Mouse (Mus musculus) heart, embryonic 14.5 days (tissue): ENCODE results near the gene Slc11a2. TPM values are rescaled to one million over a fixed set of nuclear protein-coding genes. Genes with fewer than 3 reads are reported as not detected.

Source experiments
- ATAC-seq: fragments of 200-750 bp; cut with Nextera tagmentation; 2 replicates; pipeline ENCODE4 v1.8.0; 2017; ENCODE audit warnings: low read depth, moderate TSS enrichment; ENCODE audit not compliant: insufficient number of reproducible peaks, insufficient read depth, low FRiP score
- H3K27ac ChIP-seq, 2 experiments: fragments of 200-500 bp in 1 of 2; fragments of 300-500 bp in 1 of 2; sonication (generic) in 1 of 2; replicated peaks in 1 of 2; 2 replicates each; pipeline ENCODE4 v1.5.1; 2012 to 2014; ENCODE audit warnings: low read depth in 2 of 2, low read length in 2 of 2, control low read depth in 1 of 2, mild to moderate bottlenecking in 1 of 2, mixed read lengths in 1 of 2; ENCODE audit not compliant: control insufficient read depth in 1 of 2, insufficient read depth in 1 of 2
- H3K27me3 ChIP-seq: fragments of 300-500 bp; sonication (generic); 2 replicates; pipeline ENCODE4 v1.6.1; 2014; ENCODE audit warnings: mild to moderate bottlenecking, low read length, control low read depth; ENCODE audit not compliant: control insufficient read depth, insufficient read depth
- H3K36me3 ChIP-seq: fragments of 300-500 bp; sonication (generic); 2 replicates; pipeline ENCODE4 v1.6.1; 2014; ENCODE audit warnings: mild to moderate bottlenecking, control low read depth, low read length, mixed read lengths; ENCODE audit not compliant: control insufficient read depth, insufficient read depth
- H3K4me1 ChIP-seq, 2 experiments: fragments of 200-500 bp in 1 of 2; fragments of 300-500 bp in 1 of 2; sonication (generic) in 1 of 2; 2 replicates each; pipeline ENCODE4 v1.6.1; 2012 to 2014; ENCODE audit warnings: low read length in 2 of 2, control low read depth in 1 of 2, mixed read lengths in 1 of 2; ENCODE audit not compliant: control insufficient read depth in 2 of 2, insufficient read depth in 2 of 2
- H3K4me2 ChIP-seq: fragments of 300-500 bp; sonication (generic); 2 replicates; pipeline ENCODE4 v1.6.1; 2014; ENCODE audit warnings: mild to moderate bottlenecking, low read length
- H3K4me3 ChIP-seq, 2 experiments: fragments of 200-500 bp in 1 of 2; fragments of 300-500 bp in 1 of 2; sonication (generic) in 1 of 2; 2 replicates each; pipeline ENCODE4 v1.5.1; 2012 to 2014; ENCODE audit warnings: low read length in 2 of 2, mild to moderate bottlenecking in 2 of 2, control low read depth in 1 of 2, low read depth in 1 of 2, moderate library complexity in 1 of 2; ENCODE audit not compliant: control insufficient read depth in 1 of 2, insufficient read depth in 1 of 2
- H3K9ac ChIP-seq: fragments of 300-500 bp; sonication (generic); 2 replicates; pipeline ENCODE4 v1.6.1; 2014; ENCODE audit warnings: mild to moderate bottlenecking, low read length
- H3K9me3 ChIP-seq: fragments of 300-500 bp; sonication (generic); 2 replicates; pipeline ENCODE4 v1.6.1; 2016; ENCODE audit warnings: low read length, control low read depth; ENCODE audit not compliant: control insufficient read depth
- WGBS: fragments of 180-500 bp; shearing (Covaris S2); extraction: QIAGEN DNeasy Blood & Tissue Kit; methylation state at CpG from one replicate; pipeline ENCODE4 v1.1.7; 2014; 5-methylcytosine and 5-hydroxymethylcytosine counted together
- polyA plus RNA-seq: library from polyadenylated mRNA; unstranded; fragments of >200 nt; fragmentation: Nextera tagmentation; extraction: Ambion mirVana; gene quantifications from 2 replicates; pipeline ENCODE4 v1.2.1, GENCODE M21; 2014

Slc11a2 gene
- polyA plus RNA-seq, 1 experiment from 2014 or later, result 12.7 TPM

GRCm38 (mm10) chr15:100451245-100451644 lies 26.4 kb upstream of the Slc11a2 start:
- Histone ChIP-seq H3K27ac (no peak overlapping the region), H3K4me2 (no peak overlapping the region), H3K4me3 (no peak overlapping the region), H3K36me3 (no peaks in the 10 kb centered on the region), H3K9ac (no peak overlapping the region), H3K9me3 (no peaks in the 10 kb centered on the region), H3K27me3 (no peaks in the 10 kb centered on the region), H3K4me1 (no peaks in the 10 kb centered on the region)
- WGBS, result 64% methylated on average over 16 of the region's 16 CpGs
- ATAC-seq, result no peak

DNA sequence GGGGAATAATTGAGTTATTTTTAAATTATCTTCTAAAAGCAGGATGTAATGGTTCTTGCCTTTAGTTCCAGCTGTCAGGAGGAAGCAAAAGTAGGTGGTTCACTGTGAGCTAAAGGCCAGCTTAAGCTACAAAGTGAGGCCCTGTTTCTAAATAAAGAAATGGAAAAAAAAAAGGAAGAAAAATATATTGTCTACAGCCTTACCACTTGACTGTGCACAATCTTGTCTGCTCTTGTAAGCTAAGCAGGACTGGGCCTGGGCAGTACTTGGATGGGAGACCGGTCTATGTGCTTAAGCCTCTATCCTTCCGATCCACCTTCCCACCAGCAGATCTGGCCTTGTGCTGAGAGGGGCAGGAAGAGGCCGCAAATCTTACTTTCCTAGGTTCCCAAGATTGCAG lies 24.6 kb upstream of the Slc11a2 start:
- no peak overlapping the region for H3K27ac ChIP-seq
- H3K27me3 ChIP-seq, result no peaks in the 10 kb centered on the region
- no peaks in the 10 kb centered on the region for H3K4me1 ChIP-seq
- WGBS, result 75% methylated on average over 3 of the region's 3 CpGs
- H3K36me3 ChIP-seq, result no peaks in the 10 kb centered on the region
- ATAC-seq, result no peak
- H3K9ac ChIP-seq, result no peak overlapping the region
- no peak overlapping the region for H3K4me2 ChIP-seq
- H3K4me3 ChIP-seq, result no peak overlapping the region
- H3K9me3 ChIP-seq, result no peaks in the 10 kb centered on the region

DNA sequence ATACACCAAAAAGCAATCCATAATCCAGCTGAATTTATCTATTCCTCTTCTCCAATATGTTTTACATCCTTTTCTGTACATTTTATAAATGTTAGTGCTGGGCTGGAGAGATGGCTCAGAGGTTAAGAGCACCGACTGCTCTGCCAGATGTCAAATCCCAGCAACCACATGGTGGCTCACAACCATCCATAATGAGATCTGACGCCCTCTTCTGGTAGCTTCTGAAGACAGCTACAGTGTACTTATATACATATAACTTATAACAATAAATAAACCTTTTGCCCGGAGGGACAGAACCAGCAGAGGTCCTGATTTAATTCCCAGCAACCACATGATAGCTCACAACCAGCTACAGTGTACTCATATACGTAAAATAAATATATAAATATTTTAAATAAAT lies 23.7 kb upstream of the Slc11a2 start:
- Histone ChIP-seq H3K4me2 (no peak overlapping the region), H3K4me3 (no peak overlapping the region), H3K9me3 (no peaks in the 10 kb centered on the region), H3K9ac (no peak overlapping the region), H3K36me3 (no peaks in the 10 kb centered on the region), H3K27ac (no peak overlapping the region), H3K4me1 (peaks cover 3 to 8% of the 10 kb centered on the region in 2 experiments; a peak in 2 of 4 replicates), H3K27me3 (no peaks in the 10 kb centered on the region)
- ATAC-seq, result no peak
- 74% methylated on average over 4 of the region's 4 CpGs for WGBS

DNA sequence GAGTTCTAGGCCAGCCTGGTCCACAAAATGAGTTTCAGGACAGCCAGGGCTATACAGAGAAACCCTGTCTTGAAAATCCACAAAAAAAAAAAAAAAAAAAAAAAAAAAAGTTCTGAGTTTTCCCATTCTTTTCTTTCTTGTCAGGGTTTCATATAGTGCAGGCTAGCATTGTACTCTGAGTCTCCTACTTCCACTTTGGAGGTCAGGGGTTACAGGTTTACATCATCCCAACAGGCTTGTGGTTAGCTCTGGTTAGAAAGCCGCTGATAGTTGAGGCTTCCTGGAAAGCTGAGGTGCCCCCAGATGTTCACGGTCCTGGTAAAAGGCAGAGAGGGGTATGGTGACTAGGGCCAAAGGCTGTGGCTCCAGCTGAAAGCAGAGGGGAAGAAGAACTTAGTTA lies 22.0 kb upstream of the Slc11a2 start:
- no peaks in the 10 kb centered on the region for H3K36me3 ChIP-seq
- H3K9me3 ChIP-seq, result no peaks in the 10 kb centered on the region
- no peak for ATAC-seq
- H3K4me3 ChIP-seq, result no peak overlapping the region
- WGBS, result 77% methylated on average over 2 of the region's 2 CpGs
- no peak overlapping the region for H3K9ac ChIP-seq
- no peak overlapping the region for H3K27ac ChIP-seq
- no peaks in the 10 kb centered on the region for H3K27me3 ChIP-seq
- H3K4me2 ChIP-seq, result no peak overlapping the region
- peaks cover 3 to 11% of the 10 kb centered on the region in 2 experiments; a peak in 3 of 4 replicates for H3K4me1 ChIP-seq

- Histone ChIP-seq H3K4me1 (peaks cover 3 to 11% of the 10 kb centered on the region in 2 experiments; a peak in 3 of 4 replicates), H3K9ac (peak overlapping the region; percentile 79), H3K9me3 (no peaks in the 10 kb centered on the region), H3K27ac (peak overlapping the region; percentile 90 to 91), H3K36me3 (no peaks in the 10 kb centered on the region), H3K4me3 (peak overlapping the region; percentile 44 to 58), H3K4me2 (peak overlapping the region; percentile 86), H3K27me3 (no peaks in the 10 kb centered on the region)
- ATAC-seq, result peak; percentile 95
- WGBS, result under 1% methylated on average over 20 of the region's 31 CpGs
Measured at GRCm38 (mm10) chr15:100443126-100443922, 18.5 kb upstream of the Slc11a2 start.

- H3K4me3 ChIP-seq, result no peak overlapping the region
- peaks cover 2 to 3% of the 10 kb centered on the region in 2 experiments; a peak in 2 of 4 replicates for H3K4me1 ChIP-seq
- no peak overlapping the region for H3K4me2 ChIP-seq
- no peaks in the 10 kb centered on the region for H3K9me3 ChIP-seq
- H3K36me3 ChIP-seq, result no peaks in the 10 kb centered on the region
- 63% methylated on average over 10 of the region's 10 CpGs for WGBS
- no peak for ATAC-seq
- H3K27me3 ChIP-seq, result no peaks in the 10 kb centered on the region
- no peak overlapping the region for H3K9ac ChIP-seq
- no peak overlapping the region for H3K27ac ChIP-seq
Measured at GRCm38 (mm10) chr15:100436518-100436917, 11.6 kb upstream of the Slc11a2 start.

DNA sequence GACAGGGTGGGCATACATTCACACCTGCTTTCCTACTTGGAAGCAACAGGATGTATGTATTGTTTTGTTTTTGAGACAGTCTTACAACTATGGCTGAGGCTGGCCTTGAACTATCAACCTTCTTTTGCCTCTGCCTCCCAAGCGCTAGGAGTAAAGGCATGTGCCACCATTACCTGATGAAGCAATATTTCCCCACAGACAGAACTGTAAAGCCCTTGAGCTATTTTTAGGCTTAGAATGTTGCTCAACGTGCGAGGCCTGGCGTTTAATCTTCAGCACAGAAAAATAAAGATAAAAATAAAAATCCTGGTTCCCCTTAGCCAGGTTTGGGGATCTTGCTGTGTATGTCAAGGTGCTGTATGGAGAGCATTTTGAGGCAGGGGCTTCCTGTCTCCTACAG lies 11.2 kb upstream of the Slc11a2 start:
- Histone ChIP-seq H3K36me3 (no peaks in the 10 kb centered on the region), H3K27ac (no peak overlapping the region), H3K4me1 (peaks cover 2 to 3% of the 10 kb centered on the region in 2 experiments; a peak in 2 of 4 replicates), H3K27me3 (no peaks in the 10 kb centered on the region), H3K9ac (no peak overlapping the region), H3K4me3 (no peak overlapping the region), H3K4me2 (no peak overlapping the region), H3K9me3 (no peaks in the 10 kb centered on the region)
- WGBS, result 34% methylated on average over 4 of the region's 4 CpGs
- ATAC-seq, result no peak

- no peaks in the 10 kb centered on the region for H3K27me3 ChIP-seq
- no peak overlapping the region for H3K4me2 ChIP-seq
- ATAC-seq, result no peak
- H3K4me3 ChIP-seq, result no peak overlapping the region
- H3K9me3 ChIP-seq, result no peaks in the 10 kb centered on the region
- 57% methylated on average over 4 of the region's 4 CpGs for WGBS
- H3K36me3 ChIP-seq, result no peaks in the 10 kb centered on the region
- H3K9ac ChIP-seq, result no peak overlapping the region
- peaks cover 4 to 7% of the 10 kb centered on the region in 2 experiments for H3K4me1 ChIP-seq
- no peak overlapping the region for H3K27ac ChIP-seq
Measured at GRCm38 (mm10) chr15:100433234-100433633, 8.4 kb upstream of the Slc11a2 start.
